Mouse (Mus musculus) layer of hippocampus, adult 11-12 months (tissue): ENCODE results near the gene Myo15b.
A peak's percentile ranks its signal among the peaks of the same experiment; 100 is the strongest.

Source experiments
- DNase-seq: peaks from one replicate; pipeline ENCODE4 v3.0.0; 2022; ENCODE audit warnings: low spot score

Gene Myo15b

DNA sequence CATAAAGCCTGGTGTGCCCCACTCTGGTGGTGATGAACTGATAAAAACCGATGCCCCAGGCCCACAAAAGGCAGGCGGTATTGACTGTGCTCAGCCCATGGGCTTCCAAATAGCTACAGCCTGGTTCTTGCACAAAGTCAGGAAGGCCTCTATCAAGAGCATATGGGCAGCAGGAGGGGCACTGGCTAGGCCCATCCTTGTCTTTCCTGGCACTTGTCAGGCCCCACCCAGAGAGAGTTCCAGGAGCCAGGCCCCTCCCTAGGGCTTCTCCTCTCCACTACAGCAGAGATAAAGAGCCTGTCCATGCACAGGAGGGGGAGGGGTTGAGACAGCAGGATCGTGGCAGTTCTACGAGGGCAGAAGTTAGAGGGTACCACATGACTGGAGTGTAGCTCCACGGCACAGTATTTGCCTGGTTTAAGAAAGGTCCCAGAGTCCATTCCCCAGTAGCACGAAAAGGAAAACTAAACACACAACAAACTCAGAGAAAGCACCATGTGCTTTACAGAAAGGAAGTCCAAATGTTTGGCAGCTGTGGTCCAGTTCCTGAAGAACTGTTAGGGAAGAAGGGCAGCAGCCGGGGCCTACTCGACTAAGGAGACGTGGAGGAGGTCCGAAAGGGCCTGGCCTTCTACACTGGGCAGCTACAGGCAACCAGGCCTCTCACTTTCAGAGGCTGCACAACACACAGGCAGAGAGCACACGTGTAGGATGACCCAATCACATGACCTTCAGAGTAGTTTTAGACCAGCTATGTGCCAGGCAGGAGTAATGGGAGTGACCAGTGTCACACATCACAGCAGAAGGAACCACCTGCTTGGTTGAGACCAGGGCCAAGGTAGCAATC is 45.4 kb downstream of the Myo15b start:
- no peak for DNase-seq

DNA sequence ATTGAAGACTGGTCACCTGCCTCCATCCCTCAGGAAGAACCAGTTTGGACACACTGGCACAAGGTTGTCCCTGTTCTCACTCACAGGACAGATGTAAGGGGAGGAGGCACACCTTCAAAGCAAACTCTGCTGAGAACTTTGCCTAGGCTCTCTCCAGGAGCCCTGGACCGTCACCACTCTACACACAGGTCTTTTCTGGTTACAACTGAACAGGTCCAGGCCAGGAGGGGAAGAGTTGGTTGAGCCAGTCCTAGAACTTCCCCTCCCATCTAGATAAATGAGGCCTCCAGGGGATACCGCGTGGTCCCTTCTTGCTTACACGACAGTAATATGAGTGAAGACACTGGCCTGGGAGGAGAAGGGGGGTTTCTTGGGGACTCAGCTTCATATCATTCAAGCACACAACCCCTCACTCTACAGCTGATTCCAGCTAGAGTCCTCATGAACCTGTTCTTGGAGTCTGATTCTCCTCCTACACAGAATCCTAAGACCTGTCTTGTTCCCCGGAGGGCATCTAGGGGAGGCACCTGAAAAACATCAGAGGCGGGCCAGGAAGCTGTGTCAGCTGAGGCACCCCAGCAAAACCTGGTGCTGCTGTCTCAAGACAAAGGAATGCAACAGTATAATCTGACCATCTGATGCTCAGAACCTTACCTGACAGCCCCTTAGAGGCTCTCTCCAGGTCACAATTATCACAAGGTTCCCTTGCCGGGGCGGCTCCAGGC is 46.2 kb downstream of the Myo15b start:
- DNase-seq: no peak

DNA sequence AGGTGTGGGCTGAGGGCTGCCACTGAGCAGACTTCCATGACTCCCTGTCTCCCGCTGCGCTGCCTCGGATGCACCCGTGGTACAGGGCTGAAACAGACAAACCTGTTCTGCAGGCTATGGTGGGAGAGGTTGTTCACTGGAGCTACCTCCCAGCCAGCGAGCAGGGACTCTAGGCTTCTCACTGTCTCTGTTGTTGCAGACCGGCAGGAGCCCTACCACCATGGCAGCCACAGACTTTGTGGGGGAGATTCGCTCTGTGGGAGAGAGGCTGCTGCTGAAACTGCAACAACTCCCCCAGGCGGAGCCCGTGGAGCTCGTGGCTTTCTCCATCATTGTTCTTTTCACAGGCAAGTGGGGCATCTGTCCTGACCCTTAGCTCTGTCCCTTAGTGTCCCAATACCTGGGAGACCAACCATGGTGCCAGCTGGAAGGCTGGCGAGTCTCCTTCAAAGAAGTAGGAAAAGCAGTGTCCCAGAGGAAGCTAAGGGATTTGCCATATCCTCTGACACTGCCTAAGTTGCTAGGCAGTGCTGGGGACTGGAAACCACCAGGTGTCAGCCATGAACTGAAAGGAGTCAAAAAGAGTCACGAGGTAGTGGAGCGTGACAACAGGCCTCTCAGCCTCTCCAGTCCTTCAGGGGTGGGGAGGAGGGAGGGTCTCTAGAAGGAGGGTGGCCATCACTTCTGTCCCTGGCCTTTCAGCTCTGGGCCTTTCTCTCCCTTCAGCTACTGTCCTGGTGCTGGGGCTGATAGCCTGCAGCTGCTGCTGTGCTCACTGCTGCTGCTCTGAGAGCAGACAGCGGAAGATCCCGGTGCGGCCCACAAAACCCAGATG is 47.0 kb downstream of the Myo15b start:
- DNase-seq: peak; percentile 36

- no peak for DNase-seq
Observed at GRCm38 (mm10) chr11:115906116-115906515, 47.9 kb downstream of the Myo15b start.

- DNase-seq: no peak
Observed at GRCm38 (mm10) chr11:115906521-115906920, 48.3 kb downstream of the Myo15b start.

DNA sequence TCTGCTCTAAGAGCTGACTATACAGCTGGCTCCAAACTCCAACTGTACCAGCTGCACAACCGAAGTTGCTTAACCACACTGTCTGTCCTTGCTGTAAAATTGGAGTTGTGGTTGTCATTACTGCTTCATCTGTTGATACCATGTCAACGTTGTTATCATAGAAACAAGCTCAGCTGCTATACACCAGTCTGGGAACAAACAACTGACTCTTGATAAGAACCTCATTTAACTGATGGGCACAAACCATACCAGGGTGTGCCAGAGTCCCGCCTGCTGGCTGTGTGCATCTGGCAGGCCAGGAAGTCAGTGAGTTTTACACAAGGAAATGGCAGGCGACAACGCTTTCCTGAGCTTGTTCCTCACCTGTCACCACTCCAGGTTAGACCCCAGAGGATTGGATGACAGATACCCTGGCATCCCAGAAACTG is 52.9 kb downstream of the Myo15b start:
- DNase-seq: no peak

DNA sequence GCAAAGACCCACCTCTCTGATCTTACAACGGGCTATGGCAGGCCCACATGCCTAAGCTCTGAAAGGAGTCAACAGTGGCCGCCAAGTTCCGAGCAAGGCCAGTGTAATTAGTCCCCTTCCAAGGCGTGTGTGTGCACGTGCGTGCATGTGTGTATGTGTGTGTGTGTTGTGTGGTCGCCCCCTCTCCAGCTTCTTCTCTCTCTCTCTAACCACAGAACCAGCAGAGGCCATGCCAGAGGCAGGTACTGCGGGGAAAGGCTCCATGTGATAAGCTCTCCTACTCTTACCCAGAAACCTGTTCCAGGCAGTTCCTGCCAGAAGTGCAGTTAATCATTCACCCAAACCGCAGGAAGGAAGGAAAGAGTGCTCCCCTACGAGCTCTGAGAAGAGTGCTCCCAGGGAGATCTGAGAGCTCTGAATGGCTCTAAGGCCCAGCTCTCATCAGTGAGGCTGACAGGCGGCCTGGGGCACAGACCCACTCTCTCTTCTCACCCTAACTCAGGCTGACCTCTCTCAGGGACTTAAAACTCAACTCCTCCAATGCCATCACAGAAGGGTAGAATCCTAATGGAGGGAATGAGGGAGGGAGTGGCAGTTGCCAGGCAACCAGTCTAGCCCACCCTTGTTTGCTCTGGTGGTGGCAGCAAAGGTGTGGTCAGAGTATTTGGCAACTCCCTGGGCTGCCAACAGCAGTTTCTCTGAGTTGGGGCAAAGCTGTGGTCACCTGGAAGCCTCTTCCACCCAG is 53.6 kb downstream of the Myo15b start, which contains the start of gene Smim6:
TSS of gene Smim6 (plus strand) at position 386 of the 745 bp plus-strand sequence.
- DNase-seq: no peak

- DNase-seq: no peak
Observed at GRCm38 (mm10) chr11:115916579-115916978, 58.4 kb downstream of the Myo15b start.

- DNase-seq: no peak
Observed at GRCm38 (mm10) chr11:115918637-115919036, 60.4 kb downstream of the Myo15b start.

DNA sequence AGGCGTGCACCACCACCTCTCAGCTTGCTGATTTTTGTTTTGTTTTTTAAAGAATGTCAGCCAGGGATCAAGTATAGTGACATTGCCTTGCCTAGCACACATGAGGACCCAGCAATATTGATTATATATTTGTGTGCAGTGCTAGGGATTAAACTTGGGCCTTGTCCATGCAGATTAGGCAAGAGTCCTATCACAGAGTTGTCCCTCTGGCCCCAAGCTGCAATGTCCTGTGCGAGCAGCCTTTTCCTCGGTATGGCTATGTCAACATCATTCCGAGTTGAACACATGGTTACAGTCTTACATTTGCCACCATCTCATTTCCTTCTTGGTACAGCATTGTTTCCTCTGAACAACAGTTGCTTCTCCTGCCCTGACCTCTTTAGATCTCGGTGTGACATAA is 60.9 kb downstream of the Myo15b start:
- no peak for DNase-seq

- peak; percentile 63 for DNase-seq
Observed at GRCm38 (mm10) chr11:115920110-115920818, 62.1 kb downstream of the Myo15b start.

- no peak for DNase-seq
Observed at GRCm38 (mm10) chr11:115921986-115922385, 63.8 kb downstream of the Myo15b start.

- no peak for DNase-seq
Observed at GRCm38 (mm10) chr11:115929031-115929430, 70.8 kb downstream of the Myo15b start.

DNA sequence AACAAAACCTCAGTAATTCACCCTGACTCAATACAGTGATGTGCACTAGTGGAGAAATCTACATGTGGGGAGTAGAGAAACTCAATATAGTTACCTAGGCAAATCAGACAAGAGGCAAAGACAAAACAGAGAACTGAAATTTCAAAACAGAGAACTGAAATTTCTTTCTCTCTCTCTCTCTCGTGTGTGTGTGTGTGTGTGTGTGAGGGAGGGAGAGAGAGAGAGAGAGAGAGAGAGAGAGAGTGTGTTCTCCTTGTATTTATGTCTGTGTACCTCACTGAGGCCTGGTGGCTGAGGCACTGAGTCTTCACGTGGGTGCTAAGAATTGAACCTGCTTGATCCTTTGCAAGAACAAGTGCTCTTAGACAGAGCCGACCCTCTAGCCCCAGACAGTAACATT is 71.6 kb downstream of the Myo15b start:
- no peak for DNase-seq

DNA sequence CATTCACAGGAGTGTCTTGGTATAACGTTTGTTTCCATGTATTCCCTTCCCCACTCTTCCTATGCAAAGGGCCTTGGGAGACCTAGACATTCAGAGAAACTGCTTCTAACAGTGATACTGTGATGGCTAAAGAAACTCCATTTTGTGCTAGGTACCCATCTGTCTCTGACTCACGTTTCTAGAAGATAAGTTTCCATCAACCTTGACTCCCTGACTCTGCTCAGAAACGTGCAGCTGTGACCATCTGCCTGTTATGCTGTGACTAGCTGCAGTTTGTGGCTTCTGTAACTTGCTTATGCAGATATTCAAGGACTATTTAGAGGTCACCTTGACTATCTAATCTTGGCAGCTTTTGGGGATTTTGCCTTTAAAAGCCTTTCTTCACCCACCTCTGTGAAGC is 73.0 kb downstream of the Myo15b start:
- DNase-seq: no peak

- peak; percentile 98 for DNase-seq
Observed at GRCm38 (mm10) chr11:115933108-115933746, 75.0 kb downstream of the Myo15b start, which contains the start of the genes Sap30bp and Recql5. Sap30bp (plus strand) TSS chr11:115933282. Recql5 (minus strand) TSS chr11:115933477.

- no peak for DNase-seq
Observed at GRCm38 (mm10) chr11:115933747-115934110, 75.5 kb downstream of the Myo15b start.

GRCm38 (mm10) chr11:115939690-115940329 is 81.6 kb downstream of the Myo15b start:
- DNase-seq: peak; percentile 87

DNA sequence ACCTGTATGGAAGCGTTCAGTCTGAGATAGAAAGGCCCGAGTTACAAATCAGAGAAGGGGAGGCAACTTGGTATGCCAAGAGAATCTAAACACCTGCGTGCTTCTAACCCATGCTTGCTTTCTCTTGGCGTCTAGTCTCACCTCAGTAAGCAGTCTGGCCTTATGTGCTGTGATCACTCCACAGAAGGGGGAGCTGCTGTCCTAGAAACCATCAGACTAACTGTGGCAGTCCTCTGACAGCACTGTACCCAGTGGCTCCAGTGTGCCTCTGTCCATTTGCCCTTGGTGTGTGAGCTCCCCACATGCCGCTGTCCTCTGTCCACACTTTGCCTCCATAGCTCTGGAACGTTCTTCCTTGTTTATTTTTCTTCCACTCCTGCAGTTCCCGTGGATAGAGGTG is 83.8 kb downstream of the Myo15b start:
- no peak for DNase-seq
